Mouse (Mus musculus): Measurements from ENCODE around the gene Lat.

GRCm38 (mm10) chr7:126339521-126339971, 29.8 kb downstream of the Lat start:
- TF ChIP-seq POLR2A (IDR thresholded peaks at IDR 0.05; ENCODE audit: extremely low read depth, insufficient read depth, low read length) = no peak
- no peak for TF ChIP-seq CTCF (IDR thresholded peaks at IDR 0.05; ENCODE audit: low read depth, low read length)
